Mouse (Mus musculus): ENCODE measurements around the gene Gm3336.

Gm3336 gene

DNA sequence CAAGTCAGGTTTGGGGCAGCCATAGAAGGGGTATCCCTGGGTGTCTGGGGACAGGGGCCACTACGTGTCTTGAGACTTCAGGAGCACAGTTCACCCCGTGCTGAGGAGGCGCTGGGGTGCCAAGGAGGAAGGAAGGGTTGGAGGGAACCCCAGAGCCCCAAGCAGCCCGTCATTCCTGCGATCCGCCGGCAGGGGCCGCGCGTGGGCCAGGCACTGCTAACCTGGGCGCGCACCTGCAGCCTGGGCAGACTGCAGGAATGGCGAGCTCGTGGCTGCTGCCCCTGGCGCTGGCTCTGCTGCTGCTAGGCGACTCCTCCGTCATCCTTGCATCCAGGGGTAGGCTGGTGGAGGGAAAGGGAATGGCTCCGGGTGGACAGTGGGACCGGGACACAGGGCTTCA is at the start of gene Gm3336:
Gene Gm3336 (plus strand): TSS at position 247 of the 400 bp plus-strand sequence.
- DNase-seq = peak; percentile 77 to 82

DNA sequence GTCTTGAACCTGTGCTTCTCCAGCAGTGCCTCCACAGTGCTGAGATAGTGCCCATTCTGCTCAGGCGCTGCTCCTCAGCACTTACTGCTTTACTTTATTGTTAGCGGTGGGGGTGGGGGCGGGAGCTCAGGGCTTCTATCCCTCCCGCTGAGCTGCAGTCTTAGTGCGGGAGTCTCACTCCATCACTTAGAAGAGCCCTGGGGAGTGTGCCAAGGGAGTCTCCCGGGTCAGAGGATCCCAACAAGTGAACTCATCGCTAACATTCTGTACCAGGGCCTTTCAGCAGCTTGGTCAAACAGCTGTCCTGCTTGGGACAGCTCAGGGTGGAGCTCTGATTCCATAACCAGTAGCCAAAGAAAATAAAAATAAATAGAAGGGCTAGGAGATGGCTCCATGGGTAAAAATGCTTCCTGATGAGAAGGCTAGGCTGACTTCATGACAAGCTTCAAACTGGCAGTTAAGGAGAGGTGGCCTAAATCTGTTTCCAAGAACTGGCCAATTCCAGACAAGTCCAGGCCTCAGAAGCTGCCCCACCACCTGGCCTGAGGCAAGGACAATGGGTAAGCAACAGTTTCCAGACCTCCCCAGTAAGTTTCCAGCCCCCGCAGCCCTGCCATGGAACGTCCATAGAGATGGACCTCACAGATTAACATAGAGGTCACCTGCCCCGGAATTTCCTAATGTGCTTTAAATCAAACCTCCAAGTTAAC is 46.6 kb upstream of the Gm3336 start:
- DNase-seq = no peak

DNA sequence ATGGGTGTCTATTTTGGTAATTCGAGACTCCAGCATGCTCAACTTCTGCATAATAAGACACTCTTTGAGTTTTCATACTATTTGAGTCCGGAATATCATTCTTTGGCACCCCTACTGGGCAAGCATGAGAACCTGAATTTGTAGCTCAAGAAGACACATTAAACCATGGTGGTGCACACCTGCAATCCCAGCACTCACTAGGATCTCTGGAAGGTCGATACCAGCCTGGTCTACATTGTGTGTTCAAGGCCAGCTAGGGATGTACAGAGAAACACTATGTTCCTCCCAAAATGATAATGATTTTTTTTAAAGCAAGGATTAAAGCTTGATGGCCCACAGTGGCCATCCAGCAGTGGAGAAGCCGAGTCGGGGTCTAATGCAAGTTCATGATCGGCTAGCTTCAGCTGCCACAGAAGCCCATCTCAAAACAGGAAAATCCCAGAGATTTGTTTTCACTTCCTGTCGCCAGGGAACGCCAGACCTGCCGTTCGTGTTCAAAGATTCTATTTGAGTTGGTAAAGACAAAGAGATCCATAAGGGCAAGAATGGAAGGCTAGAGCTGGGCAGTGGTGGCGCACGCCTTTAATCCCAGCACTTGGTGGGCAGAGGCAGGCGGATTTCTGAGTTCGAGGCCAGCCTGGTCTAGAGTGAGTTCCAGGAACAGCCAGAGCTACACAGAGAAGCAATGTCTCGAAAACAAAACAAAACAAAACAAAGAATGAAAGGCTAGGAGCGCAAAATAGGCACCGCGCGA is 45.8 kb upstream of the Gm3336 start:
- no peak for DNase-seq

DNA sequence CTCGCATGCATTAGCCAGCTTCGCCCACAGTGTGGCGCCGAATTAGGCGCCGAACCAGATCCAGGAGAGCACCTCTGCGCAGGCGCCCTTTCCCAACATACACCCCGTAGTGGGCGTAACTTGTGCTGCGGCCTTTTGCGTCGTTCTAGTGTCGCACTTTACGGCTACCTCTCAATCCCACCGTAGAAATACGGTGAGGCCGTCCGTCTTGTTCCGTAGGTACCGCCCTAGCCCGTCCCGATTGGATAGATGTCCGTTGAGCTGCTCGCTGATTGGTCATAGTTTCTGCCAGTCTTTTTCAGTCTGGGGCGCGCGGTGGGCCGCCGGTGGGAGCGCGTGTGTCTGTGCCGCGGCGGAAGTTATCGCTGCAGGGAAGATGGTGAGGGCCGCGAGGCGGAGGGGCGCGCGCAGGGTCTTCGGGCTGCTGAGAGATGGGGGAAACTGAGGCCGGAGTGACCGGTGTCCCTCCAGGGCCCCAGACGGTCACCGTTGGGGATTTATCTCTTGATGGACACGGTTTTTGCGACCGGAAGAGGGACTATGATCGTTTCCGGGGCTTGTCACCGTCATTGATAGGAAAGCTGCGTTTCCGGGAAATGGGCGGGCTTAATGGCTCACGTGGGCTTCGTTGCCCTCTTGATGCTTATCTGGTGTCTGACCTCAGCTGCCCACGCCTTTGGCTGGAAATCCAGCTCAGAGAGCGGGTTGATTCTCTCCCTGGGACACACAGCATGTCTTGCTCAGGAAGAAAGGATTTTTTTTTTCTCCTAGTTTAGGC is 45.1 kb upstream of the Gm3336 start, which contains the start of gene Lsm4:
Gene Lsm4 (plus strand): TSS at position 170 of the 778 bp plus-strand sequence.
- DNase-seq = peak; percentile 96 to 100

DNA sequence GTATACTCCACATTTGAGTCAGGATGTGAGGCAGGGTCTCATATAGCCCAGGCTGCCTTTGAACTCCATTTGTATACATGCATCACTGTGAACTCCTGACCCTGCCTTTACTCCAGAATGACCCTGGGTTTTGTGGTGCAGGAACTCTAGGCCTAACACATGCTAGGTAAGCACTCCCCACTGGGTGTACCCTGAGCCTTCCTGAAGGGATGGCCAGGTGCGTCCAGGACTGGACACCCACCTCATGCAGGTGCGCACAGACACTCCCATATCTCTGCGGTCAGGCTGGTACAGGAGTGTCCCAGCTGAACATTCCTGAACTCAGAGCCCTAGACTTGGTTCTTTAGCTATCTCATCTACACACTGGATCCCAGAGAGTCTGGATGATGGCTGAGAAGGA is 44.2 kb upstream of the Gm3336 start:
- peak in 1 of 2 experiments; percentile 24 for DNase-seq

DNA sequence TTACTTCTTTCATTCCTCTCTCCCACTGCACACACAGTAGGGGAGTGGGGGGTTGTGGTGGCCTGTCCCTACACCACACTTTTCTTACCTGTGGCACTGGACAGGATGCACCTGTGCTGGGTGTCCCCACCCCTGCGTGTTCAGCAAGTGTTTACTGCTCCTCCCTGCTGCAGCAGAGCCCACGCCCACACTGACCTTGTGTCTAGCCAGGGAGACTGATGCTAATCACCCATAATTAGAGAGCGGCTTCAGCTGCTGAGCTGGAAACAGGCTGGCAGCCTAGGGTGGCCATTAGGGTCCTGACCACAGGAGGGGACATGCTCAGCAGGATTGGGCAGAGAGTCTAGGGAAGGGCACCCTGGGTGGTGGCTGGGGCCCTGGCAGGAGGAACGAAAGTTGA is 43.6 kb upstream of the Gm3336 start:
- no peak for DNase-seq

DNA sequence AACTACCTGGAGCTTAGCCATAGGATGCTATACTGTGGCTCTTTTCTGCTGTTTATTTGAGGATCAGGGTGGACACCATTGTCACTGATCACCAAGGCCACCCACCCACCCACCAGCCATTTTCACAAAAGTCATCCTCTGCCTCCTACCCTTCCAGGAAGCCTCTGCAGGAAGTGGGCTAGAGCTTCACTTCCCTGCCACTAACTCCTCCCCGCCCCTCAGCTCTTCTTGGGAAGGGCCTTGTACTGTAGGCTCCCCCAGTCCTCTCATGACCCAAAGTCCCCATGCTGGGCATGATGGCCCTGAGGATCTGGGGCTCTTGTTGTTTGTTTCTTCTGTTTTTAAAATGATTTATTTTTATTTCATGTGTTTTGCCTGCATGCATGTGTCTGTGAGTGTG is 43.0 kb upstream of the Gm3336 start:
- no peak for DNase-seq

DNA sequence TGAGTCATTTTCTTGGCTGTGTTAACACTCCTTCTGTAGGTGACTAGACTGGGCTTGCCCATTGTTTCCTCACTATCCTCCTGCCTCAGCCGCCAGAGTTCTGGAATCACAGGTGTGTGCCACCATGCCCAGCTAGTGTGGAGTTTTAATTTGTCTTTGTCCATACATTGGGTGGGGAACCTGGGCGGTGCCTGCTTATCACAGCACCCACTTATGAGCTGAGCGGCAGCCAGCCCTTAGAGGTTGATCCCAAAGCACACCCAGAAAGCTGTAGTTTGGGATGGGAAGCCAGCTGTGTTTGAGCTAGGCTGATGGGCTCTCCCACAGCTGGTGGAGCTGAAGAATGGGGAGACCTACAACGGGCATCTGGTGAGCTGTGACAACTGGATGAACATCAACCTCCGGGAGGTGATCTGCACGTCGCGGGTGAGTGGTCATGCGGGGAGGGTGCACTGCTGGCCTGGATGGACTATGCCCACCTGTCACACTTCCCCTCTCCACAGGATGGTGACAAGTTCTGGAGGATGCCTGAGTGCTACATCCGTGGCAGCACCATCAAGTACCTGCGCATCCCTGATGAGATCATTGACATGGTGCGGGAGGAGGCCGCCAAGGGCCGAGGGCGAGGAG is 40.8 kb upstream of the Gm3336 start:
- DNase-seq = no peak

DNA sequence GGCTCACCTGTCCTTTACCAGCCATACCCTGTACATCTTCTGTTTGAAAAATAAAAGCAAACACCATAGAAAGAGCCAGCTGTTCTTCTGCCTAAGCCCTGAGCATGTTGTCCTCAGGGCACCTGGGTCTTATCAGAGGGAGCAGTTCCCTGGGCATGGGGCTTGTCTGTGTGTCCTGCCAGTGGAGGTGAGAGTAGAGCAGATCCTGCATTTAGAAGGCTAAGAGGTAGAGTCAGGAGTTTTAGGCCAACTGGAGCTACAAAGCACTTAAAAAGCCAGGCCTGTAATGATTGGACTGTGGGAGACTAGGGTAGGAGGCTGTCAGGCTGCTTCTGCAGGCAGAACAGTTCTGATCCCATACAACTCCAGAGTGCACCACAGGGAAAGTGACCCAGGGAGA is 39.7 kb upstream of the Gm3336 start:
- no peak for DNase-seq

DNA sequence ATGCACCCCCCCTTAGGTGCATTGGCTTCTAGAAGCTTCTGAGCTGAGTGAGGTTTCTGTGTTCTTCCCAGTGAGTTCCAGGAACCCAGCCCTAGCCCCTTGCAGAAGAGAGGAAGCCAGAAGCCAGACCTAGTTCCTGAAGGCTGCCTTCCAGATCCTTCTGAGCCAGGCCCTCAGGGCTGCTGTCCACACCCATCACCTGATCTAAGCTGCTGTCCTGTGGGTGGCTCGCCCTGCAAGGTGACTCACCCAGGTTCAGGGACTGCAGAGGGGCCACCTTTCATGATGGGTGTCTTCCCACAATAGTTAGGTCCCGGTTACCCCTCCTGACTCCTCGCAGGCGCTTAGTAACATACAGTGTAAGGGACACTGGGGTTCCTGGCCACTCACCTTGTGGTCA is 38.9 kb upstream of the Gm3336 start:
- DNase-seq = no peak

DNA sequence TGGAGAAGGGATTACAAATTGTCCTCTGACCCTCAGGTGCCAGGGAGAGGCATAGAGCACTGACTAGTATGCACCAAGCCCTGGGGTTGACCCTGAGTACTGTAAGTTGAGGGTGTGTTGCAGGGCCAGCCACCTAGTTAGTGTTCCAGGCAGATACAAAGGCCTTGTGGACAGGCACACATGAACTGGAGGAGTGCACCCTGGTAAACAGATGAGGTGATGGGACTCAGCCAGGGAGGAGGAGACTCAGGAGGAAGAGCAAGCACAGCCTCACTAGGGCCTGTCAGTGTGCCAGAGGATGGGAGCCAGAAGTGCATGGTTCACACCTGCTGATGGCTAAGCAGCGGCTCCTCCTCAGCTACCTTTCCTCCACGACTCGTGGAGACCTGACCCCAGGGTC is 38.3 kb upstream of the Gm3336 start:
- DNase-seq = no peak

DNA sequence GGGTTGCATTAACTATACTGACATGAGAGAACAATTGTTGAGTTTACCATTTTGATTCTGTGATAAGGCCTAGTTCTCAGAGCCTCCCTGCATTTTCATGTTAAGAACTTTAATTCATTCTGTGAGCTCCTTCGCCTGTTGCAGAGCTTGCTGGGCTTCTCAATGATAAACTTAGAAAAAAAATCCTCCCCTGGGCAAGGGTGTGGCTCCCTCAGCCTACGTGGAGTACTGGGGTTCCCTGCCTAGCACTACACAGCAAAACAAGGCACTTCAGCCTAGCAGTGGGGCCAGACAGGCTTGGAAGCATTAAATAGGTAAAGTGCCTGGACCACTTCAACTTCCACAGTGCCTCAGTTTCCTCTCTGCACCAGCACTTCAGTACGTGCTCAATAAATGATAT is 36.9 kb upstream of the Gm3336 start:
- DNase-seq = no peak

DNA sequence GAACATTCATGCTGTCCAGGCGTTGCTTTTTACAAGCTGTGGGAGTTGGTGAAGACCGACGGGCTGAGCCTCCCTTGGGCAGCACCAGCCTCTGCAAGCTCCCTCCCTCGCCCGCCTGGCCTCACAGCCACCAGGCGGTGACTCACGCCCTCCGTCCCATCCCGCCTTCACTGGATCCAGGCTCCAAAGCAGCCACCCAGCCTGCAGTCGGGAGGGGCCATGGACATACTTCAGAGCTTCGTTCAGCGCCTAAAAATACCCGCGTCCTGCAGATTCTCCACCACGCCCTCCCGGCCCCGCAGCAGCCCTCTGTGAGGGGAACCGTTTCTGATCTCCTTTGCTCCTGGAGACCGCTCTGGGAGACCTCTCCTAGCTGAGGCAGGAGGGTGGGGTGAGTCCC is 36.1 kb upstream of the Gm3336 start:
- no peak for DNase-seq

DNA sequence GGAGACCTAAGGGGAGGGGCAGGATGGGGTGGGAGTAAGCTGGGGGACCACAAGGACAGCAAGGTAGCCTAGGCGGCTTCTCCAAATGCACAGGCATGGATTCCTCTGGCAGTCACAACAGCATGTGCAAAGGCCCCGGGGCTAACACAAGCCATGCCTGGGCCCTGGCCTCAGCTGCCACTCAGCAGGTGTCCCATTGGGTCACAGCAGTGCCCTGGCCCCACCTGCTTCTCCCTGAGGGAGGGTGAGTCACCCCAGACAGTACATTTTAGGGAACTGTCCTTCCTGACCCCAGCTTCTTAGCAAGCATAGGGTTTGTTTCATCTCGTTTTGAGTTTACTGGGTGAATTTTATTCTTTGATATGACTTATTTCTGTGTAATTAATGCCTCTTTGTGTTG is 35.7 kb upstream of the Gm3336 start:
- DNase-seq = no peak

DNA sequence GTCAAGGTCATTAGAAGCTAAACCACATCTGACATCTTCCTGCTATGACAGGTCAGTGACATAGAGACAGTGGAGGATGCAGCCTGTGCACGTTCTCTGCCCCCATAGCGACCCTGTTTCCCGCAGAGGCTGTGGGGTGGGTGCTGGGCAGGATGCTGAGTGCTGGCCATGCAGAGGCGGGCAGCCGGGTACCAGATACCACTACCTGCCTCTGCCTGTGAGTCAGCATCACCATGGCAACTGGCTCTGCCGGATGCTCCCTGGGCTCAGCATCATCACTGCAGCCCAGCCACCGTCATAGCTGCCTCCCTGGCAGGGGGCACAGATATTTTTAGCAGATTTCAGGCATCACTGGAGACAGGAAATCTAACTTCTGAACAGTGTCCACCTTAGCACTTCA is 34.1 kb upstream of the Gm3336 start:
- DNase-seq = no peak

DNA sequence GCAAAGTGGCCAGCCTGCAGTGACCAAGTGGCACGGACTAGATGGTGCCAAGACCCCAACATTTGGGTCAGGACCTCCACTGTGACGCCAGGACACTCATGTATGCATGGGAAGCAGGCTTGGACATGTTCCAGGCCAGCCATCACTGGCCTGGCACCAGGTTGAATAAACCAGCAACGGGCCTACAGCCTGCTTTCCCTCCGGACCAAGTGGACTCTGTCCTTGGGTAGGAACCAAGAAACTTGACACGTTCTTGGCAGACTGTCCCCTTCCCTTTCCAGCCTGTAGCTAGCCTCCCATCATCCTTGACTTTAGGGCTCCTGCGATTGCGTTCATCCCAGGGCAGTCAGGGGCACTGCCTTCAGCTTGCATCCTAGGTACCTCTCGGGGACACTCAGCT is 30.8 kb upstream of the Gm3336 start:
- peak in 1 of 2 experiments; percentile 34 for DNase-seq

DNA sequence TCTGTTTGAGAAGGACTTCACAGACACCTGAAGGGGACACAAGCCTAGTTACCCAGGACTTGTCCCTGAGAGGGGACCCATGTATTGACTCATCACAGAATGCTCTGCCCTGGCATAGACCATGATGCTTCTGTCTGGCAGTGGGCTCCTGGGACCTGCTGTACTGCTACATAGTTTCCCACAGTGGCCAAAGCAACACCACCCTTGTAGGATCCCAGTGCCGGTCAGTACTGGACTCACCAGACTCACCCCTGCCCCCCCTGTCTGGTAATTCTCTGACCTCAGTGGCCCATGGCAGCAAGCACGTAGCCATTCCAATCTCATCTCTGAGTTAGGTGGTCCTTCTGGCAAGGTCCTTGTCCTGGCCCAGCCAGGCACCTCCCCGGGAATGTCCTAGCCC is 30.2 kb upstream of the Gm3336 start:
- no peak for DNase-seq

DNA sequence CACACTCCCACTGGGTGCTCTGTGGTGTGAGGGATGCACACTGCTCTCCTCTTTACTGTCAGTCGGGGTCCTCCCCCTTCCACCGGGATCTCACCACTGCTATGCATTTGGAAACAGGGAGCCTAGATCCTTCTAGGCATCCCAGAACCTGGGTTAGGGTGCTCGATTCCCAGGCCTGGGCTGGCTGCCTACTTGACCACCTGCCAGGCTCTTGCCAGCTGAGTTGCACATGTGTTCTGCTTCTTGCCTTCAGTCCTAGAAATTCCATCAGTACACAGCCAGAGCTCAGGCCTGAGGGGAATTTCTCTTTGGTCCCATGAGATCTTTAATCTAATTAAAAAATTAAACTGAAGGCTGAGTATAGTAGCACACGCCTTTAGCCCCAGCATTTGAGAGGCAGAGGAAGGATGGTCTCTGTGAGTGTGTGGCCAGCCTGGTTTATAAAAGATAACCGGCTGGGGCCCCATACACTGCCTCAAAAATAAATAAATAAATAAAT is 28.4 kb upstream of the Gm3336 start:
- DNase-seq = no peak

DNA sequence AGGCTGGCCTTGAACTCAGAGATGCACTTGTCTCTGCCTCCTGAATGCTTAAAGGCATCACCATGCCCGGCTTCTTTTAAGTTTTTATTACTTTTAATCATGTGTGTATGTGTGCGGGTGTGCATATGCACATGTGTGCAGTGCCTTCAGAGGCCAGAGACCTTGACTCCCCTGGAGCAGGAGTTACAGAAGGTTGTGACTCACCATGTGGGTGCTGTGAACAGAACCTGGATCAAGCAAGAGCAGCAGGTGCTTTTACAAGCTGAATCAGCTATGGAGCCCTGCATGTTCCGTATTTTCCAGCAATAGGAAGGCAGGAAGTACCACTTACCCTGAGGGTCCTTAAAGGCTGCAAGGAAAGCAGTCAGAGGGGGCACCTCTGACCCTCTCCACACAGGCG is 27.1 kb upstream of the Gm3336 start:
- DNase-seq = no peak

DNA sequence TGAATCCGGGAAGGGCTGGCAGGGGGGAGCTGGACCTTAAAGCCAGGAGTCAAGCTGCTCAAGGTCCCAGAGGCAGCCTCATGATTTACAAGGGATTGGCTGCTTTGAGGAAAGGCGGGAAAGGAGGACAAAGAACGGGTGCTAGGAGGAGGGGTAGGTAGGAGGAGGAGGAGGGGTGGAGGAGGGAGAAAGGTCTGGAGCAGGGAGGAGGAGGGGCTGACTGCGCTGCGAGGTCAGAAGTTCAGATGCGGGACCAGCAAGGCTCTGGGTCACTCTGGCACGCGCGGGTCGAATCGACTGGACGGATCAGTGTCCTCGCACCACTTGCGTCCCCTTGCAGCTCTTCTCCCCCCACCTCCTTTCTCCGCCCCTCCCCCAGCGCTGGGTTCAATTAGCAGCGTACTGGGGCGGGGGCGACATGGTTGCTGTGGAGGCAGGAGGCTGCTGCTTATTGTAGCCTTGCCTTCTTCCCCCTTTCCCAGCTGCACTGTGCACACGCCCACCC is 26.6 kb upstream of the Gm3336 start:
- no peak for DNase-seq

DNA sequence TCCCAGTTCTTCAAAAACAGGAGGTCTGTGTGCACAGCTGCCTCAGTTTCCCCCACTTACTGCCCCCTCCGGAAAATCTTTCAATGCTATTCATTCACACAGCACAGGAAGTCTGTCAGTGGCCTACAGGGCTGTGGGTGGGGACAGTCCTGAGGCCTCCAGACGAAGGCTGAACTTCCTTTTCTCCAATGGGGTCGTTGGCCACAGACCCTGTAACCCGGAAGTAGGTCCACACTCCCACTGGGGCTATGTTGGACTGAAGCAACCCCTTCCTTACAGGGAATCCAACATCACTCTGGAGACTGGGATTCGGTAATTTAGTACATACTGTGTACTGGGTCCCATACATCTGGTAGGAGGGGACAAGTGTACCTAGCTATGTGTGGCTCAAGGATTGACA is 24.7 kb upstream of the Gm3336 start:
- DNase-seq = no peak

DNA sequence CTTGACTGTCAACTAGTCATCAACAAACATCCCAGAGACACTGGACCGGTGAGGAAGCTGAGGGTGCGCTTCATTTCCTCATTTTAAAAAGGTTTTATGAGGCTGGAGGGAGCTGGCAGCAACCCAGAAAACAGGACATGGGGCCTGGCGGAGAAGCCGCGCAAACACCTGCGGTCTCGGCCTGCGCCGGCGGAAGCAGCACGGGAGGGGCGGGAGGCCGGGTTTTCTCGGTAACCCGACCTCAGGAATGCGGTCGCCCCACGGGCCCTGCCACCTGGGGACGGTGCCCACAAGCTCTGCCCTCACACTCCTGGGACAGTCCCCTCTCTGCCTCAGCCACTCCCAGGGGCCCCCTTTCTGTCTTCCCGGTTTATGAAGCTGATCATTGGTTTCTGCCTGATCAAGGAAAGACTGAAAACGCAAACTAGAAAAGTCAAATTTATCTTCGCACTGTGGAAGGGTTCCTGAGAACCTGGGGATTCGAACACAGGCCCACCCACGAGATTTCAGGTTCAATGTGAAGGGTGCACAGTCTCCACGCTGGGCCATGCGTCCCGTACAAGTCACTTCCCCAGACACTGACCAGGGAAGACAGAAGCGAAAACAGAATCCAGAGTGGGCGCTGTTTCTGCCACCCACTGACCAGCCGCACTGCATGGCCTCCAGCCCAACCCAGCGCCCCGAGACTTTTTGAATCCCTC is 22.9 kb upstream of the Gm3336 start:
- DNase-seq = peak; percentile 61 to 65
